Mouse (Mus musculus) kidney, embryonic 16.5 days (tissue): ENCODE data around the gene Vmn2r55. TPM values are rescaled to one million over a fixed set of nuclear protein-coding genes. Genes with fewer than 3 reads are reported as not detected.
"Not testable (repeated sequence)": the region's sequence is repeated elsewhere in the genome, so short reads cannot be mapped to it uniquely, and the experiment has no call there.

Experiments used
- ATAC-seq: fragments of 200-750 bp; cut with Nextera tagmentation; 2 replicates; pipeline ENCODE4 v1.8.0; 2017; ENCODE audit warnings: moderate TSS enrichment; ENCODE audit not compliant: low FRiP score, low TSS enrichment
- H3K27ac ChIP-seq: fragments of 300-500 bp; sonication (generic); 2 replicates; pipeline ENCODE4 v1.5.1; 2014; ENCODE audit warnings: low read length
- H3K27me3 ChIP-seq: fragments of 300-500 bp; sonication (generic); 2 replicates; pipeline ENCODE4 v1.6.1; 2014; ENCODE audit warnings: low read length, control low read depth, mixed read lengths; ENCODE audit not compliant: insufficient read depth
- H3K36me3 ChIP-seq: fragments of 300-500 bp; sonication (generic); 2 replicates; pipeline ENCODE4 v1.6.1; 2014; ENCODE audit warnings: low read length, control low read depth, mixed read lengths; ENCODE audit not compliant: insufficient read depth
- H3K4me1 ChIP-seq: fragments of 300-500 bp; sonication (generic); 2 replicates; pipeline ENCODE4 v1.6.1; 2014; ENCODE audit warnings: low read length, control low read depth, mixed read lengths; ENCODE audit not compliant: insufficient read depth
- H3K4me2 ChIP-seq: fragments of 300-500 bp; sonication (generic); replicated peaks from 2 replicates; pipeline ENCODE4 v1.6.1; 2014; ENCODE audit warnings: low read depth, low read length
- H3K4me3 ChIP-seq: fragments of 300-500 bp; sonication (generic); 2 replicates; pipeline ENCODE4 v1.5.1; 2014; ENCODE audit warnings: mild to moderate bottlenecking, low read length
- H3K9ac ChIP-seq: fragments of 300-500 bp; sonication (generic); replicated peaks from 2 replicates; pipeline ENCODE4 v1.6.1; 2014; ENCODE audit warnings: low read length
- H3K9me3 ChIP-seq: fragments of 300-500 bp; sonication (generic); 2 replicates; pipeline ENCODE4 v1.6.1; 2016; ENCODE audit warnings: low read length, control low read depth
- WGBS: fragments of 180-500 bp; shearing (Covaris S2); extraction: QIAGEN DNeasy Blood & Tissue Kit; methylation state at CpG from one replicate; pipeline ENCODE4 v1.1.7; 2014; 5-methylcytosine and 5-hydroxymethylcytosine counted together
- polyA plus RNA-seq: library from polyadenylated mRNA; unstranded; fragments of >200 nt; fragmentation: Nextera tagmentation; extraction: Ambion mirVana; gene quantifications from 2 replicates; pipeline ENCODE4 v1.2.1, GENCODE M21; 2015

Gene Vmn2r55
- not detected in 2 replicates for polyA plus RNA-seq

DNA sequence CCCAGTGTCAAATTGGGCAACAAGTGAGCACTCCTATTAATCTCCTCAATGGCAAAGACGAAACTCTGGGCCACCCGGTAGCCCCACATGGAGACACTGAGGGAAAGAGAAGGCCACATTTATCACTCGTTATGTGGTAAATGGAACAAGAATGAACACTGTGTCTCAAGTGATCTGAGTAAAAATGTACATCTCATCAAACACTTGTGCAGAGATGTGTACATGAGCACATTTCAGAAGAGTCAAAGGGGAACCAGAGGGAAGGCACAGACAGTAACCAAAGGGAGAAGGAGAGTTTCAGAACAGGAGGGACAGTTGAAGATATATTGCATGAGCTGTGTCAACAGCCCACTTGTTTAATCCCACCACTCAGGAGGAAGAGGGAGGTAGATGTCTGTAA is at the start of gene Vmn2r55:
Gene Vmn2r55 (minus strand): TSS at position 101 of the 400 bp plus-strand sequence.
- not testable (repeated sequence) for H3K4me1 ChIP-seq, H3K9me3 ChIP-seq, ATAC-seq, H3K9ac ChIP-seq, H3K27me3 ChIP-seq, H3K4me2 ChIP-seq, H3K4me3 ChIP-seq, H3K27ac ChIP-seq, H3K36me3 ChIP-seq
- 93% methylated on average over 3 of the region's 3 CpGs for whole genome bisulfite sequencing

DNA sequence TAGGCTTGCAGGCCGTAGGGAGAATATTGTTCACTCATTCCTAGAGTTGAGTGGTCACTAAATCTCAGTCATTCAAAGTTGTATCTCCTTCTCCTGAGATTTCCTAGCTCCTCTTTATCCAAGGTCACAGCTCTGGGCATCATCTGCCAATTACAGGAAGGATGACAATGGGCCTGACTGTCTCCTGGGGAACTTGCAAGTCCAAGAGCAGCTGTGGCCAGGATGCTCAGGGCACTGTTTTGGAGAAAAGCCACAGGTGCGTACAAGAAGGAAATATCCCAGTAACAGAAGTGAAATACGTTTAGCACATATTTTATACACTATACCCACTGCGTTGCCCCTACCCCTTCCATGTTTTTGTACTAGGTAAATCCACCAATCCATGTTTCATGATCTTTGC is 44.6 kb downstream of the Vmn2r55 start, which contains the start of gene Vmn2r54:
Gene Vmn2r54 (minus strand): TSS at position 101 of the 400 bp plus-strand sequence.
- WGBS, result 78% methylated on average over 3 of the region's 4 CpGs
- not testable (repeated sequence) for ATAC-seq, H3K27ac ChIP-seq, H3K36me3 ChIP-seq, H3K4me3 ChIP-seq, H3K9ac ChIP-seq, H3K4me1 ChIP-seq, H3K4me2 ChIP-seq, H3K9me3 ChIP-seq, H3K27me3 ChIP-seq

DNA sequence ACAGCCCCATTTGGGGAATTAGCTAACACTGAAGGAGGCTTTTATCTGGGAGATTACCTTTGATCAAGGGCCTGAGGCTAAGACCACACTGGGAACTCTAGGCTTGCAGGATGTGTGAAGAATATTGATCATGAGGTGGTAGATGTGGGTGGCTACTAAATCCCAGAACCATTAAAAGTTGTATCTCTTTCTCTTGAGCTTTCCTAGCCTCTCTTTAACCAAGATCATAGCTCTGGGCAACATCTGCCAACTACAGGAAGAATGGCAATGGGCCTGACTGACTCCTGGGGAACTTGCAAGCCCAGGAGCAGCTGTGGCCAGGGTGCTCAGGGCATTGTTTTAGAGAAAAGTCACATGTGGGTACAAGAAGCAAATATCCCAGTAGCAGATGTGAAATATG is 76.1 kb downstream of the Vmn2r55 start, which contains the start of gene Vmn2r53:
Gene Vmn2r53 (minus strand): TSS at position 101 of the 400 bp plus-strand sequence.
- Histone ChIP-seq H3K4me2 (no peak within 1 kb of the TSS), H3K4me3 (no peak within 1 kb of the TSS), H3K4me1 (no peaks in the 10 kb centered on the region), H3K36me3 (no peaks in the 10 kb centered on the region), H3K9ac (no peak within 1 kb of the TSS), H3K9me3 (peaks cover 8% of the 10 kb centered on the region), H3K27me3 (no peaks in the 10 kb centered on the region), H3K27ac (no peak within 1 kb of the TSS)
- ATAC-seq, result no peak

Other genes with a start within 250 kb of the Vmn2r55 start
- gene Zfp606, start 206.7 kb downstream of the Vmn2r55 start, polyA plus RNA-seq, result 26.0 and 26.1 TPM in 2 replicates
- not detected in 2 replicates for gene 2900092C05Rik, start 172.5 kb downstream of the Vmn2r55 start, polyA plus RNA-seq
- not detected in 2 replicates for gene Vmn2r53, start 76.2 kb downstream of the Vmn2r55 start, polyA plus RNA-seq
- not detected in 2 replicates for gene Vmn2r54, start 44.7 kb downstream of the Vmn2r55 start, polyA plus RNA-seq
- not detected in 2 replicates for gene Vmn2r56, start 50.0 kb upstream of the Vmn2r55 start, polyA plus RNA-seq
- gene Zscan18, start 118.6 kb upstream of the Vmn2r55 start, polyA plus RNA-seq, result 9.0 and 9.9 TPM in 2 replicates
- 13.6 and 17.5 TPM in 2 replicates for gene Zfp329, start 133.9 kb upstream of the Vmn2r55 start, polyA plus RNA-seq
- gene Zfp110, start 149.8 kb upstream of the Vmn2r55 start, polyA plus RNA-seq, result 36.0 and 38.8 TPM in 2 replicates
- 4.2 and 5.0 TPM in 2 replicates for gene Zfp128, start 196.2 kb upstream of the Vmn2r55 start, polyA plus RNA-seq
- gene Zscan22, start 212.8 kb upstream of the Vmn2r55 start, polyA plus RNA-seq, result 20.4 and 22.0 TPM in 2 replicates
- gene Rps5, start 237.3 kb upstream of the Vmn2r55 start, polyA plus RNA-seq, result 983 and 1,044 TPM in 2 replicates
- gene Rnf225, start 242.4 kb upstream of the Vmn2r55 start, polyA plus RNA-seq, result 0.46 and 0.60 TPM in 2 replicates